Mouse (Mus musculus): ENCODE measurements around the gene Hsf2bp. TPM values are rescaled to one million over a fixed set of nuclear protein-coding genes. Genes with fewer than 3 reads are reported as not detected.

Gene Hsf2bp
- total and polyA plus RNA-seq, 3 experiments = 0.34 to 1.0 (median 0.75) TPM

DNA sequence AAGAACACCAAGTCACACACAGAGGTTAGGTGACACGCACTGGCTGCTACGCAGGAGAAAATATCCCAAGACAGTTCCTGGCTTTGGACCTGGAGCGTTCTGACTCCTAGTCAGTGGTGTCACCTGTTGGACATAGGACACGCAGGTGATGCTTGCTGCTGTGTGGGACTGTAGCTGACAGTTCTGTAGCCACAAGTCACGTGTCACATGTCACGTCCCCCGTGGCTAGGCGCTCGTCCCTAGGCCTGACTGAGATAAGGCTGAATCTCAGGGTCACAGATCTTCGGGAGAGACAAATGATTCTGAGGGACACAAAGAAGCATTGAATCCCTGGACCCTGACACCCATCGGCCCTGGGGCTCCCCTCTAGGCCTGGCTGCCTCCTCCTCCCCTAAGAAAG lies 32.2 kb upstream of the Hsf2bp start:
- H3K4me3 ChIP-seq (replicated peaks in 1 of 3; ENCODE audit: low read depth in 2 of 3, low read length in 2 of 3, poor library complexity in 1 of 3) = no peak overlapping the region
- H3K4me2 ChIP-seq (ENCODE audit: insufficient read depth, low read depth, poor library complexity, severe bottlenecking) = no peak overlapping the region
- no peak overlapping the region for H3K27ac ChIP-seq (ENCODE audit: insufficient read depth, low read depth)
- TF ChIP-seq JUND (conservative IDR thresholded peaks at IDR 0.05; ENCODE audit: low read depth, low read length) = no peak
- no peak for TF ChIP-seq ELF1 (IDR thresholded peaks at IDR 0.05; ENCODE audit: low read depth, low read length)
- TF ChIP-seq MAX (IDR thresholded peaks at IDR 0.05; ENCODE audit: low read length) = no peak
- no peak for TF ChIP-seq UBTF (IDR thresholded peaks at IDR 0.05; ENCODE audit: low read depth, low read length)
- no peak for TF ChIP-seq USF2 (conservative IDR thresholded peaks at IDR 0.05; ENCODE audit: low read depth, low read length)
- no peak for TF ChIP-seq HCFC1 (IDR thresholded peaks at IDR 0.05; ENCODE audit: low read depth, low read length)
- TF ChIP-seq ZC3H11A (IDR thresholded peaks at IDR 0.05; ENCODE audit: low read depth, low read length) = no peak
- TF ChIP-seq NRF1 (IDR thresholded peaks at IDR 0.05; ENCODE audit: low read depth, low read length) = no peak
- TF ChIP-seq MAZ (IDR thresholded peaks at IDR 0.05; ENCODE audit: low read depth, low read length) = no peak
- TF ChIP-seq IRF4 (IDR thresholded peaks at IDR 0.05; ENCODE audit: low read depth, low read length) = no peak
- no peak for TF ChIP-seq POLR2AphosphoS2 (IDR thresholded peaks at IDR 0.05; ENCODE audit: low read depth, low read length)
- TF ChIP-seq PAX5 (IDR thresholded peaks at IDR 0.05; ENCODE audit: low read length) = no peak
- peaks cover 0 to 8% of the 10 kb centered on the region in 2 experiments for H3K36me3 ChIP-seq (replicated peaks in 1 of 2; ENCODE audit: control insufficient read depth in 1 of 2, insufficient read depth in 1 of 2, low read length in 1 of 2)
- peaks cover 0 to 8% of the 10 kb centered on the region in 2 experiments; a peak in 3 of 4 replicates for H3K4me1 ChIP-seq (ENCODE audit: control insufficient read depth in 1 of 2, insufficient read depth in 2 of 2)
- H3K9me3 ChIP-seq (replicated peaks; ENCODE audit: low read length) = peaks cover 6% of the 10 kb centered on the region
- DNase-seq (ENCODE audit: extremely low read depth) = no peak
- dilution Hi-C loops (cut with MboI; ENCODE audit: extremely low pct_ligation_motif_present, extremely low pct_unique_long_range_greater_than_20kb, low sequenced_read_pairs) (no loop called here), in situ Hi-C loops (cut with MboI; ENCODE audit: low pct_ligation_motif_present, low pct_unique_long_range_greater_than_20kb, low sequenced_read_pairs) (no loop called here)
- H3K79me2 ChIP-seq (replicated peaks; ENCODE audit: control insufficient read depth, extremely low read depth, insufficient read depth, poor library complexity, severe bottlenecking) = no peaks in the 10 kb centered on the region
- H3K27me3 ChIP-seq (replicated peaks) = no peaks in the 10 kb centered on the region
- no peak overlapping the region for H3K9ac ChIP-seq (ENCODE audit: insufficient read depth, low read depth)

DNA sequence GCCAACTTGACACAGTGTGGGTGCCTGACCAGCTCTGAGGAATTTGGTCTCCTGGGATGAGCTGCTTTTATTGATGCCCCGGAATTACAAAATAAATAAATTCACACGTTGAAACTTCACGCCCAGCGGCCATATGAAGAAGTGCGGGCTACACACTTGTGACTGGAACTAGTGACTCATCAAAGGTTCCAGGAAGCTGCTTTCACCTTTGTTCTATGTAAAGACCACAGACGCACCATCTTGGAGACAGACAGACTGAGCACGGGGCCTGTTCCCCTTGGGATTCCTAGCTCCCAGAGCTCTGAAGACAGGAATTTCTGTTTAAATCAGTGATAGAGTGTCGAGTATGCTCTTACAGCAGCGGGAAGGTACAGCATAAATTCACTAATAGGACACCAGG lies 31.4 kb upstream of the Hsf2bp start:
- dilution Hi-C loops (cut with MboI; ENCODE audit: extremely low pct_ligation_motif_present, extremely low pct_unique_long_range_greater_than_20kb, low sequenced_read_pairs) (no loop called here), in situ Hi-C loops (cut with MboI; ENCODE audit: low pct_ligation_motif_present, low pct_unique_long_range_greater_than_20kb, low sequenced_read_pairs) (no loop called here)
- Histone ChIP-seq H3K27me3 (replicated peaks) (no peaks in the 10 kb centered on the region), H3K9ac (ENCODE audit: insufficient read depth, low read depth) (no peak overlapping the region), H3K79me2 (replicated peaks; ENCODE audit: control insufficient read depth, extremely low read depth, insufficient read depth, poor library complexity, severe bottlenecking) (no peaks in the 10 kb centered on the region), H3K4me2 (ENCODE audit: insufficient read depth, low read depth, poor library complexity, severe bottlenecking) (no peak overlapping the region), H3K36me3 (replicated peaks in 1 of 2; ENCODE audit: control insufficient read depth in 1 of 2, insufficient read depth in 1 of 2, low read length in 1 of 2) (peaks cover 0 to 15% of the 10 kb centered on the region in 2 experiments), H3K9me3 (replicated peaks; ENCODE audit: low read length) (peaks cover 6% of the 10 kb centered on the region), H3K4me1 (ENCODE audit: control insufficient read depth in 1 of 2, insufficient read depth in 2 of 2) (peaks cover 0 to 8% of the 10 kb centered on the region in 2 experiments; a peak in 2 of 4 replicates), H3K27ac (ENCODE audit: insufficient read depth, low read depth) (no peak overlapping the region), H3K4me3 (replicated peaks in 1 of 3; ENCODE audit: low read depth in 2 of 3, low read length in 2 of 3, poor library complexity in 1 of 3) (no peak overlapping the region)
- peak; percentile 54 for DNase-seq (ENCODE audit: extremely low read depth)
- TF ChIP-seq ZKSCAN1 (IDR thresholded peaks at IDR 0.05; ENCODE audit: borderline replicate concordance, low read depth, low read length) = no peak
- peak; percentile 78 for TF ChIP-seq JUND (conservative IDR thresholded peaks at IDR 0.05; ENCODE audit: low read depth, low read length)
- no peak for TF ChIP-seq CHD1 (IDR thresholded peaks at IDR 0.05; ENCODE audit: low read depth, low read length)
- TF ChIP-seq ETS1 (conservative IDR thresholded peaks at IDR 0.05; ENCODE audit: low read depth, low read length) = 0 out of 2 replicates have a peak, but pooled peaks have one; percentile 23
- TF ChIP-seq CTCF (conservative IDR thresholded peaks at IDR 0.05 in 1 of 2, IDR thresholded peaks at IDR 0.05 in 1 of 2; ENCODE audit: low read depth in 2 of 2, low read length in 2 of 2) = peak in 1 of 2 experiments; percentile 19; a peak in 2 of 4 replicates
- peak; percentile 46; the same call in 1 of the 2 replicates for TF ChIP-seq JUN (IDR thresholded peaks at IDR 0.05; ENCODE audit: insufficient read depth, low read depth, low read length)
- TF ChIP-seq ELF1 (IDR thresholded peaks at IDR 0.05; ENCODE audit: low read depth, low read length) = peak; percentile 36; the same call in 1 of the 2 replicates

All from CH12.LX (cell line).